Mouse (Mus musculus): ENCODE results near the gene Ank3. TPM values are rescaled to one million over a fixed set of nuclear protein-coding genes. Genes with fewer than 3 reads are reported as not detected.

Gene Ank3
- total RNA-seq, 2 experiments from 2014 or later, result 497 to 550 TPM

- intact Hi-C loops (cut with DNase I), result no loop called here
- DNase-seq (ENCODE audit: low spot score in 2 of 2), result no peak
Observed at GRCm38 (mm10) chr10:69672545-69672944, 274.0 kb downstream of the Ank3 start.

- intact Hi-C loops (cut with DNase I), result no loop called here
- no peak for DNase-seq (ENCODE audit: low spot score in 2 of 2)
Observed at GRCm38 (mm10) chr10:69678230-69678629, 279.7 kb downstream of the Ank3 start.

GRCm38 (mm10) chr10:69686336-69686735 lies 287.8 kb downstream of the Ank3 start:
- no peak for DNase-seq (ENCODE audit: low spot score in 2 of 2)
- intact Hi-C loops (cut with DNase I), result no loop called here

- DNase-seq (ENCODE audit: low spot score in 2 of 2), result peak in 1 of 2 experiments; percentile 60
- intact Hi-C loops (cut with DNase I), result no loop called here
Observed at GRCm38 (mm10) chr10:69689096-69689495, 290.5 kb downstream of the Ank3 start.

GRCm38 (mm10) chr10:69690131-69690960 lies 291.8 kb downstream of the Ank3 start:
- peak; percentile 54 to 93 for DNase-seq (ENCODE audit: low spot score in 2 of 2)
- intact Hi-C loops (cut with DNase I), result loop anchor here (1.0 kb wide), 1 partner anchor 21 kb away; no protein-coding TSS in a partner anchor

- intact Hi-C loops (cut with DNase I), result loop anchor here (1.0 kb wide), 1 partner anchor 20 kb away; no protein-coding TSS in a partner anchor
- DNase-seq (ENCODE audit: low spot score in 2 of 2), result no peak
Observed at GRCm38 (mm10) chr10:69690961-69691451, 292.4 kb downstream of the Ank3 start.

GRCm38 (mm10) chr10:69696019-69696418 lies 297.4 kb downstream of the Ank3 start:
- intact Hi-C loops (cut with DNase I), result no loop called here

GRCm38 (mm10) chr10:69698699-69699098 lies 300.1 kb downstream of the Ank3 start:
- DNase-seq (ENCODE audit: low spot score in 2 of 2), result no peak
- intact Hi-C loops (cut with DNase I), result no loop called here

More at GRCm38 (mm10) chr10:69696019-69696418, 297.4 kb downstream of the Ank3 start:
- no peak for DNase-seq (ENCODE audit: low spot score in 2 of 2)

- DNase-seq (ENCODE audit: low spot score in 2 of 2), result no peak
Observed at GRCm38 (mm10) chr10:69701226-69701625, 302.7 kb downstream of the Ank3 start.

GRCm38 (mm10) chr10:69705806-69706768 lies 307.5 kb downstream of the Ank3 start:
- DNase-seq (ENCODE audit: low spot score in 2 of 2), result peak; percentile 61 to 74

More at GRCm38 (mm10) chr10:69701226-69701625, 302.7 kb downstream of the Ank3 start:
- intact Hi-C loops (cut with DNase I), result no loop called here

GRCm38 (mm10) chr10:69706851-69707788 lies 308.5 kb downstream of the Ank3 start:
- no peak for DNase-seq (ENCODE audit: low spot score in 2 of 2)
- intact Hi-C loops (cut with DNase I), result loop anchor here (5.0 kb wide), 2 partner anchors 45 to 145 kb away; no protein-coding TSS in a partner anchor

More at GRCm38 (mm10) chr10:69705806-69706768, 307.5 kb downstream of the Ank3 start:
- intact Hi-C loops (cut with DNase I), result loop anchor here (5.0 kb wide), 2 partner anchors 44 to 146 kb away; no protein-coding TSS in a partner anchor

GRCm38 (mm10) chr10:69707844-69708550 lies 309.4 kb downstream of the Ank3 start:
- DNase-seq (ENCODE audit: low spot score in 2 of 2), result no peak
- intact Hi-C loops (cut with DNase I), result loop anchor here (5.0 kb wide), 2 partner anchors 46 to 144 kb away; no protein-coding TSS in a partner anchor

- intact Hi-C loops (cut with DNase I), result loop anchor here (2.0 to 5.0 kb wide), 4 partner anchors 33 to 143 kb away; no protein-coding TSS in a partner anchor
- no peak for DNase-seq (ENCODE audit: low spot score in 2 of 2)
Observed at GRCm38 (mm10) chr10:69709631-69710030, 311.1 kb downstream of the Ank3 start.

GRCm38 (mm10) chr10:69710802-69711201 lies 312.2 kb downstream of the Ank3 start:
- DNase-seq (ENCODE audit: low spot score in 2 of 2), result peak; percentile 74 to 97
- intact Hi-C loops (cut with DNase I), result loop anchor here (1.0 to 5.0 kb wide), 3 partner anchors 21 to 91 kb away; no protein-coding TSS in a partner anchor

- intact Hi-C loops (cut with DNase I), result no loop called here
- DNase-seq (ENCODE audit: low spot score in 2 of 2), result no peak
Observed at GRCm38 (mm10) chr10:69716907-69717306, 318.3 kb downstream of the Ank3 start.

GRCm38 (mm10) chr10:69719421-69719820 lies 320.8 kb downstream of the Ank3 start:
- DNase-seq (ENCODE audit: low spot score in 2 of 2), result no peak

GRCm38 (mm10) chr10:69719901-69720415 lies 321.4 kb downstream of the Ank3 start:
- intact Hi-C loops (cut with DNase I), result no loop called here

More at GRCm38 (mm10) chr10:69719421-69719820, 320.8 kb downstream of the Ank3 start:
- intact Hi-C loops (cut with DNase I), result no loop called here

More at GRCm38 (mm10) chr10:69719901-69720415, 321.4 kb downstream of the Ank3 start:
- no peak for DNase-seq (ENCODE audit: low spot score in 2 of 2)

Measured in left cerebral cortex, postnatal 25 days (tissue).